15 mouse cellular contexts compared by ENCODE assay signal in the genomic region with DNA sequence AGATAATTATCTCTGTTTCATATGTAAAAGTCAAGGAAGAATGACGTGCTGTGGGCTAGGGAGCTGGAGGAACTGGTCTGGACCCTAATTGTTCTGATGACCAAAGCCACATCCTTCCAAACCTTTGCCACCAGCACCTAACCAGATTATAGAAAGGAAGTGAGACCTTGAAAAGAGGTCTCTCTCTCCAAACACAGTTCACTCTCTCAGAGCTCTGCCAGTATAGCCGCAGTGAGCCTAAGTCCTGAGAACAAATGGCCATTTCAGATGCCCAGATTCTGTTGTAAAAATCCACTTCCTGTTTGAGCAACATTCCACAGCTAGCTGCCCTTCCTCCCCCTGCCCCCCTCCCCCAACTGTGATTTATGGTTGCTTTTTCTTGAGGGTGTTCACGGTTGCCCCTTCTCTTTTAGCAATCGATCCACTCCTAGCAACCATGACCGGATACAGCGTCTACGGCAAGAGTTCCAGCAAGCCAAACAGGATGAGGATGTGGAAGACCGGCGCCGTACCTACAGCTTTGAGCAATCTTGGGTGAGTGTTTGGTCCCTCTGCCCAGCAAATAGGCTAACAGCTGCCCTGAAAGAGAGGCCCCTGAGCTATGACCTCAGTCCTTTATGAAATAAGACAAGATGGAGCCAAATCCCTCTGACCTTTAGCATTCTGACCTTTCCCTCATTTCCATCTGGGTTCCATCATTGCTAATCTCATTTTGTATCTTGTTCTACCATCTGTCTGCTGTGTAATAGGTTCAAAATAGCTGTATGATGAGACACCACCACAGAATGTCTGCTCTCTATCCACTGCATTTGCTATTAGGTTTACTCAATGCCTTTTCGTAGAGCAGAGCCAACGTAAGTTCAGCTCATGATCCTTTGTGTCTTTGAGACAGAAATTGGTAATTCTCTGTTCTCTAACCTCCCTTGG.
A peak's percentile ranks its signal among the peaks of the same experiment; 100 is the strongest.
DNase-seq lines count a peak whose midpoint lies in the region; ATAC-seq and TF ChIP-seq lines count a peak whose summit lies in the region.
"Had no signal": no experiment of that assay in that cellular context is flagged by ENCODE, and none has a peak within 500 bp of the region (broad histone marks: within the 10 kb centered on the region; RNA-seq: fewer than 3 reads in every experiment).

No protein-coding gene starts in this region.

- TF ChIP-seq CTCF in liver, adult 2 months (IDR thresholded peaks at IDR 0.05; ENCODE audit: low read depth, low read length): no peak

- no peak overlapping the region for H3K9ac ChIP-seq in liver, adult 2 months (ENCODE audit: low read depth, low read length)
- H3K9ac ChIP-seq in liver, embryonic 11.5 days (ENCODE audit: low read depth, low read length): no peak overlapping the region
- H3K9ac ChIP-seq in limb, embryonic 12.5 days (replicated peaks): no peak overlapping the region
- H3K9ac ChIP-seq: embryonic facial prominence, embryonic 13.5 days; neural tube, embryonic 12.5 days had no signal

- no peaks in the 10 kb centered on the region for H3K9me3 ChIP-seq in liver, embryonic 11.5 days (ENCODE audit: control insufficient read depth, low read length)
- H3K9me3 ChIP-seq in limb, embryonic 12.5 days: no peaks in the 10 kb centered on the region
- H3K9me3 ChIP-seq: embryonic facial prominence, embryonic 13.5 days; forebrain, embryonic 10.5 days; neural tube, embryonic 12.5 days had no signal

- TF ChIP-seq POLR2A in liver, adult 2 months (IDR thresholded peaks at IDR 0.05; ENCODE audit: extremely low read depth, insufficient read depth, low read length): no peak

- no peaks in the 10 kb centered on the region for H3K79me2 ChIP-seq in liver, adult 2 months (ENCODE audit: control insufficient read depth, insufficient read depth, low read length)

- peaks cover 1% of the 10 kb centered on the region; the same call in 1 of the 2 replicates for H3K4me1 ChIP-seq in liver, adult 2 months (ENCODE audit: control insufficient read depth, insufficient read depth, low read length)
- H3K4me1 ChIP-seq in liver, embryonic 11.5 days (replicated peaks; ENCODE audit: control insufficient read depth, insufficient read depth, low read length): no peaks in the 10 kb centered on the region
- peaks cover 26% of the 10 kb centered on the region for H3K4me1 ChIP-seq in limb, embryonic 12.5 days (replicated peaks)
- H3K4me1 ChIP-seq: neural tube, embryonic 12.5 days had no signal

- ATAC-seq in liver, embryonic 11.5 days (replicated peaks; ENCODE audit: low FRiP score): no peak
- peak; percentile 53 for ATAC-seq in common myeloid progenitor, adult 5-6 weeks (replicated peaks; ENCODE audit: low read depth, poor library complexity, severe bottlenecking)
- ATAC-seq in limb, embryonic 12.5 days (ENCODE audit: insufficient number of reproducible peaks, insufficient read depth, low FRiP score, low TSS enrichment, low read depth): no peak
- ATAC-seq: midbrain, embryonic 16.5 days had no signal

- H3K4me3 ChIP-seq in liver, adult 2 months (ENCODE audit: insufficient read depth, low read depth, low read length): no peak overlapping the region
- H3K4me3 ChIP-seq in liver, embryonic 11.5 days (ENCODE audit: low read depth, low read length): no peak overlapping the region
- no peak overlapping the region for H3K4me3 ChIP-seq in limb, embryonic 12.5 days (replicated peaks)
- H3K4me3 ChIP-seq: embryonic facial prominence, embryonic 13.5 days; forebrain, embryonic 10.5 days; neural tube, embryonic 12.5 days had no signal

- H3K27me3 ChIP-seq in liver, adult 2 months (ENCODE audit: control insufficient read depth, insufficient read depth, low read length): no peaks in the 10 kb centered on the region
- H3K27me3 ChIP-seq in liver, embryonic 11.5 days (replicated peaks; ENCODE audit: control insufficient read depth, insufficient read depth, low read length): no peaks in the 10 kb centered on the region
- no peaks in the 10 kb centered on the region for H3K27me3 ChIP-seq in limb, embryonic 12.5 days
- H3K27me3 ChIP-seq: embryonic facial prominence, embryonic 13.5 days; neural tube, embryonic 12.5 days had no signal

- DNase-seq in liver, adult 2 months (ENCODE audit: extremely low read depth, low read depth, low spot score): peak; percentile 47
- no peak for DNase-seq in liver, embryonic 11.5 days (ENCODE audit: low spot score)
- peak; percentile 31 for DNase-seq in 416B (ENCODE audit: low read depth)
- no peak for DNase-seq in urinary bladder, adult 18-20 months (ENCODE audit: low spot score in 2 of 2)
- no peak for DNase-seq in cerebellum, postnatal 4 days (ENCODE audit: low spot score in 2 of 2)
- DNase-seq: cerebellum, adult 11 months; kidney, postnatal 10 days; left cerebral cortex, postnatal 4 days; right cerebral cortex, adult 18-20 months had no signal

- WGBS in liver, adult 2 months: 83% methylated on average over 12 of the region's 12 CpGs
- WGBS in liver, embryonic 11.5 days: 70% methylated on average over 12 of the region's 12 CpGs
- WGBS in limb, embryonic 12.5 days: 57% methylated on average over 12 of the region's 12 CpGs

- no peak overlapping the region for H3K4me2 ChIP-seq in liver, embryonic 11.5 days
- no peak overlapping the region for H3K4me2 ChIP-seq in limb, embryonic 12.5 days
- H3K4me2 ChIP-seq: embryonic facial prominence, embryonic 13.5 days; neural tube, embryonic 12.5 days had no signal

- H3K27ac ChIP-seq in liver, adult 2 months (replicated peaks; ENCODE audit: insufficient read depth, low read depth, low read length): no peak overlapping the region
- H3K27ac ChIP-seq in liver, embryonic 11.5 days (ENCODE audit: low read depth, low read length): no peak overlapping the region
- H3K27ac ChIP-seq in limb, embryonic 12.5 days: peak overlapping the region; percentile 45; the same call in 1 of the 2 replicates
- H3K27ac ChIP-seq: embryonic facial prominence, embryonic 13.5 days; forebrain, embryonic 10.5 days; neural tube, embryonic 12.5 days had no signal

- peaks cover 2% of the 10 kb centered on the region for H3K36me3 ChIP-seq in liver, adult 2 months (ENCODE audit: control insufficient read depth, insufficient read depth, low read length)
- no peaks in the 10 kb centered on the region for H3K36me3 ChIP-seq in liver, embryonic 11.5 days (ENCODE audit: control insufficient read depth, insufficient read depth, low read length)
- peaks cover 15% of the 10 kb centered on the region; the same call in 1 of the 2 replicates for H3K36me3 ChIP-seq in limb, embryonic 12.5 days

Comparison
In these comparisons a context has a peak if more than half of its experiments do, and no peak if none do; other contexts are left out.
1. DNase-seq: peak in liver, adult 2 months (single experiment) and 416B (single experiment); none in liver, embryonic 11.5 days (single experiment), urinary bladder, adult 18-20 months (0 of 2) and cerebellum, postnatal 4 days (0 of 2).